9 mouse cellular contexts compared by ENCODE assay signal in genomic region chr11:97802194-97802470, GRCm38 (mm10). TPM values are rescaled to one million over a fixed set of nuclear protein-coding genes. Genes with fewer than 3 reads are reported as not detected.
A peak's percentile ranks its signal among the peaks of the same experiment; 100 is the strongest.
DNase-seq lines count a peak whose midpoint lies in the region; ATAC-seq lines count a peak whose summit lies in the region.
"Had no signal": no experiment of that assay in that cellular context is flagged by ENCODE, and none has a peak within 500 bp of the region (broad histone marks: within the 10 kb centered on the region; RNA-seq: fewer than 3 reads in every experiment).

No protein-coding gene starts in this region.

- H3K27ac ChIP-seq in heart, embryonic 13.5 days (replicated peaks) = peak overlapping the region; percentile 98
- H3K27ac ChIP-seq in brown adipose tissue, adult 24 weeks (replicated peaks; ENCODE audit: low read depth, low read length) = peak overlapping the region; percentile 95
- no peak overlapping the region for H3K27ac ChIP-seq in hindbrain, embryonic 14.5 days
- H3K27ac ChIP-seq in midbrain, embryonic 11.5 days (ENCODE audit: low read depth, low read length) = no peak overlapping the region

- no peak for ATAC-seq in heart, embryonic 13.5 days (ENCODE audit: extremely low read depth, insufficient number of reproducible peaks, low FRiP score, low TSS enrichment)
- no peak for ATAC-seq in hindbrain, embryonic 14.5 days (ENCODE audit: low FRiP score)
- no peak for ATAC-seq in midbrain, embryonic 11.5 days (ENCODE audit: low FRiP score)
- ATAC-seq in inflammation-experienced regulatory T-cells, adult 6 months = no peak

- WGBS in heart, embryonic 13.5 days = 3% methylated on average over 1 of the region's 1 CpGs
- WGBS in hindbrain, embryonic 14.5 days = 57% methylated on average over 1 of the region's 1 CpGs
- WGBS in midbrain, embryonic 11.5 days = 42% methylated on average over 1 of the region's 1 CpGs

- DNase-seq in heart, postnatal 25 days (ENCODE audit: low spot score) = no peak
- no peak for DNase-seq in hindbrain, embryonic 14.5 days (ENCODE audit: low spot score)
- DNase-seq in midbrain, embryonic 11.5 days (ENCODE audit: low spot score, missing footprints) = peak; percentile 69
- DNase-seq in spleen, postnatal 10 days (ENCODE audit: low spot score in 2 of 2) = no peak
- no peak for DNase-seq in frontal cortex, postnatal 25 days (ENCODE audit: low spot score in 2 of 2)

- H3K4me1 ChIP-seq in heart, embryonic 13.5 days = peaks cover 77% of the 10 kb centered on the region
- H3K4me1 ChIP-seq in brown adipose tissue, adult 24 weeks (ENCODE audit: control insufficient read depth, insufficient read depth, insufficient read length, low read length) = peaks cover 38% of the 10 kb centered on the region
- peaks cover 52% of the 10 kb centered on the region for H3K4me1 ChIP-seq in hindbrain, embryonic 14.5 days (replicated peaks; ENCODE audit: control insufficient read depth, insufficient read depth, low read length)
- peaks cover 38% of the 10 kb centered on the region for H3K4me1 ChIP-seq in midbrain, embryonic 11.5 days (ENCODE audit: control insufficient read depth, insufficient read depth, low read length)

- H3K4me3 ChIP-seq in heart, embryonic 13.5 days = peak overlapping the region; percentile 97
- peak overlapping the region; percentile 99 for H3K4me3 ChIP-seq in brown adipose tissue, adult 24 weeks (ENCODE audit: insufficient read depth, low read depth, low read length)
- peak overlapping the region; percentile 61 for H3K4me3 ChIP-seq in hindbrain, embryonic 14.5 days (replicated peaks; ENCODE audit: low read length)
- no peak overlapping the region for H3K4me3 ChIP-seq in midbrain, embryonic 11.5 days (ENCODE audit: low read depth, low read length)

- intact Hi-C loops in heart, postnatal 25 days (cut with DNase I) = no loop called here

- no peaks in the 10 kb centered on the region for H3K27me3 ChIP-seq in heart, embryonic 13.5 days (replicated peaks)
- no peaks in the 10 kb centered on the region for H3K27me3 ChIP-seq in hindbrain, embryonic 14.5 days (ENCODE audit: control insufficient read depth, insufficient read depth, low read length)
- H3K27me3 ChIP-seq in midbrain, embryonic 11.5 days (ENCODE audit: control insufficient read depth, insufficient read depth, low read length) = no peaks in the 10 kb centered on the region

- no peaks in the 10 kb centered on the region for H3K9me3 ChIP-seq in heart, embryonic 13.5 days
- H3K9me3 ChIP-seq in hindbrain, embryonic 14.5 days (ENCODE audit: control insufficient read depth, low read length) = no peaks in the 10 kb centered on the region
- H3K9me3 ChIP-seq in midbrain, embryonic 11.5 days (ENCODE audit: control insufficient read depth, low read length) = no peaks in the 10 kb centered on the region

- H3K36me3 ChIP-seq in heart, embryonic 13.5 days = peaks cover 4% of the 10 kb centered on the region
- peaks cover 3% of the 10 kb centered on the region; the same call in 1 of the 2 replicates for H3K36me3 ChIP-seq in hindbrain, embryonic 14.5 days (replicated peaks; ENCODE audit: control insufficient read depth, insufficient read depth)
- H3K36me3 ChIP-seq in midbrain, embryonic 11.5 days (ENCODE audit: control insufficient read depth, insufficient read depth, low read length) = no peaks in the 10 kb centered on the region

- peak overlapping the region; percentile 97 for H3K9ac ChIP-seq in heart, embryonic 13.5 days
- H3K9ac ChIP-seq in hindbrain, embryonic 14.5 days = peak overlapping the region; percentile 80
- no peak overlapping the region for H3K9ac ChIP-seq in midbrain, embryonic 11.5 days (ENCODE audit: low read length)

- peak overlapping the region; percentile 82 for H3K4me2 ChIP-seq in heart, embryonic 13.5 days
- peak overlapping the region; percentile 91 for H3K4me2 ChIP-seq in hindbrain, embryonic 14.5 days (replicated peaks)
- peak overlapping the region; percentile 50 for H3K4me2 ChIP-seq in midbrain, embryonic 11.5 days

RNA-seq across cellular contexts. Expression of gene Lasp1, which starts 3.3 kb away (rescaled TPM):
- 45.1 and 46.0 TPM in 2 replicates for polyA plus RNA-seq in heart, embryonic 13.5 days (2015; fragmentation: Nextera tagmentation; extraction: Ambion mirVana)
- total RNA-seq in heart, postnatal 25 days (2021) = 10 to 100 TPM; 41.3 to 46.2 TPM
- 56.3 and 58.1 TPM in 2 replicates for polyA plus RNA-seq in brown adipose tissue, adult 24 weeks (2012; ENCODE audit: insufficient read depth, insufficient read length, missing spikeins)
- polyA plus RNA-seq in hindbrain, embryonic 14.5 days (2014; fragmentation: Nextera tagmentation; extraction: Ambion mirVana) = 110 and 126 TPM in 2 replicates
- polyA plus RNA-seq in midbrain, embryonic 11.5 days (2014; fragmentation: Nextera tagmentation; extraction: Ambion mirVana) = 52.6 and 59.2 TPM in 2 replicates
- polyA plus RNA-seq in inflammation-experienced regulatory T-cells, adult 6 months (2017; shearing (Covaris generic)) = 10 to 100 TPM; 38.6 to 64.7 (median 40.7) TPM

RNA-seq across cellular contexts. Expression of gene Rpl23, which starts 19.9 kb away (rescaled TPM):
- polyA plus RNA-seq in heart, embryonic 13.5 days (2015; fragmentation: Nextera tagmentation; extraction: Ambion mirVana) = 376 and 393 TPM in 2 replicates
- 100 to 1,000 TPM; 454 to 515 TPM for total RNA-seq in heart, postnatal 25 days (2021)
- polyA plus RNA-seq in brown adipose tissue, adult 24 weeks (2012; ENCODE audit: insufficient read depth, insufficient read length, missing spikeins) = 268 and 348 TPM in 2 replicates
- polyA plus RNA-seq in hindbrain, embryonic 14.5 days (2014; fragmentation: Nextera tagmentation; extraction: Ambion mirVana) = 324 and 419 TPM in 2 replicates
- polyA plus RNA-seq in midbrain, embryonic 11.5 days (2014; fragmentation: Nextera tagmentation; extraction: Ambion mirVana) = 441 and 443 TPM in 2 replicates
- 1,000 to 10,000 TPM in 2 of 3 experiments, 100 to 1,000 TPM in 1; 686 to 1,148 (median 1,072) TPM for polyA plus RNA-seq in inflammation-experienced regulatory T-cells, adult 6 months (2017; shearing (Covaris generic))

RNA-seq across cellular contexts. Expression of gene 1700001P01Rik, which starts 26.4 kb away (rescaled TPM):
- not detected in 2 replicates for polyA plus RNA-seq in heart, embryonic 13.5 days (2015; fragmentation: Nextera tagmentation; extraction: Ambion mirVana)
- not detected for total RNA-seq in heart, postnatal 25 days (2021)
- not detected in 2 replicates for polyA plus RNA-seq in brown adipose tissue, adult 24 weeks (2012; ENCODE audit: insufficient read depth, insufficient read length, missing spikeins)
- polyA plus RNA-seq in hindbrain, embryonic 14.5 days (2014; fragmentation: Nextera tagmentation; extraction: Ambion mirVana) = 0.68 TPM in 1 of 2 replicates, not detected in the other
- 0.47 and 0.78 TPM in 2 replicates for polyA plus RNA-seq in midbrain, embryonic 11.5 days (2014; fragmentation: Nextera tagmentation; extraction: Ambion mirVana)
- polyA plus RNA-seq in inflammation-experienced regulatory T-cells, adult 6 months (2017; shearing (Covaris generic)) = under 1 TPM in 1 of 3 experiments, not detected in 2; 0.56 TPM
- total RNA-seq: hematopoietic stem cell, adult 5-6 weeks had no signal

RNA-seq across cellular contexts. Expression of gene Cwc25, which starts 35.8 kb away (rescaled TPM):
- 10.2 and 10.5 TPM in 2 replicates for polyA plus RNA-seq in heart, embryonic 13.5 days (2015; fragmentation: Nextera tagmentation; extraction: Ambion mirVana)
- total RNA-seq in heart, postnatal 25 days (2021) = 1 to 10 TPM; 7.0 to 7.2 TPM
- polyA plus RNA-seq in brown adipose tissue, adult 24 weeks (2012; ENCODE audit: insufficient read depth, insufficient read length, missing spikeins) = 5.8 and 7.1 TPM in 2 replicates
- polyA plus RNA-seq in hindbrain, embryonic 14.5 days (2014; fragmentation: Nextera tagmentation; extraction: Ambion mirVana) = 8.1 and 11.2 TPM in 2 replicates
- 12.6 and 15.0 TPM in 2 replicates for polyA plus RNA-seq in midbrain, embryonic 11.5 days (2014; fragmentation: Nextera tagmentation; extraction: Ambion mirVana)
- polyA plus RNA-seq in inflammation-experienced regulatory T-cells, adult 6 months (2017; shearing (Covaris generic)) = 10 to 100 TPM; 23.0 to 28.1 (median 23.0) TPM

RNA-seq across cellular contexts. Expression of gene B230217C12Rik, which starts 38.4 kb away (rescaled TPM):
- polyA plus RNA-seq in heart, embryonic 13.5 days (2015; fragmentation: Nextera tagmentation; extraction: Ambion mirVana) = 5.1 and 5.5 TPM in 2 replicates
- under 1 TPM; 0.83 to 0.87 TPM for total RNA-seq in heart, postnatal 25 days (2021)
- polyA plus RNA-seq in brown adipose tissue, adult 24 weeks (2012; ENCODE audit: insufficient read depth, insufficient read length, missing spikeins) = 0.59 and 2.0 TPM in 2 replicates
- polyA plus RNA-seq in hindbrain, embryonic 14.5 days (2014; fragmentation: Nextera tagmentation; extraction: Ambion mirVana) = 38.2 and 38.8 TPM in 2 replicates
- 14.7 and 17.3 TPM in 2 replicates for polyA plus RNA-seq in midbrain, embryonic 11.5 days (2014; fragmentation: Nextera tagmentation; extraction: Ambion mirVana)
- 1 to 10 TPM; 2.1 to 3.0 (median 2.3) TPM for polyA plus RNA-seq in inflammation-experienced regulatory T-cells, adult 6 months (2017; shearing (Covaris generic))

Comparison
In these comparisons a context has a peak if more than half of its experiments do, and no peak if none do; other contexts are left out.
1. H3K27ac ChIP-seq: peak in heart, embryonic 13.5 days (single experiment) and brown adipose tissue, adult 24 weeks (single experiment); none in hindbrain, embryonic 14.5 days (single experiment) and midbrain, embryonic 11.5 days (single experiment).
2. Peak in every context shown above with its lines, with median percentiles within 50 percentile points of each other: H3K4me2 ChIP-seq.